ENCODE assay signal across 17 mouse cellular contexts in the genomic region with DNA sequence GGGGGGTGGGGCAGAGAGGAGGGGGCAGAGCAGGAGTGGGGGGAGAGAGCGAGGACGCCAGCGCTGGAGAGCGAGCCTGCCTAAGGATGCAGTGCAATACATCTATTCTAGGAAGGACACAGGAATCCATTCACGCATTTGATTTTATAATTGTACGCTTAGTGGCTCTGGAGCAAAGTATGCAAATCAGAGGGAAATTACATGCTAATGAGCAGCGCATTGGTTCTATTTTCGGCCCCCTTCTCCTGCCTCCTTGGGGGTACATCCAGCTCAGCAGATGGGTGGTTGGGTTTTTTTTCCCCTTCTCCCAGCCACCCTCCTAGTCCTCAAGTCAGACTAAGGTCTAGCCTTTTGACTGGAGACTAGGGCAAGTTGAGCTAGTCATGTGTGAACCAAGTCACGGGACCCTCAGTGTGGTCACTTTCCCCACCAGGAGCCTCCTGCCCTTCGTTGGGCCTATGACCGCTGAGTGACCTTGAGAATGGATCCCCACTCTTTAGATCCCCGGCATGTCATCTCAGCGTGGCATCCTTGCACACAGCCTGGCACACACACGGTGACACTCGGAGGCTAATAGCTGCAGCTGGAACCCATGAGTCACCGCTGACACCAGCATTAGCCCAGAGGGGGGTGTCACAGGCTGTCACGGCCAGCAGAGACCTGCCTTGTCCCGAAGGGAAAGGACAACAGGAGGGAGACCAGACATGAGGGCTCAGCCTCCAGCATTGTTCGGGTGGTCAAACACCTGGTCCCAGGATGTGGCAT. TPM values are rescaled to one million over a fixed set of nuclear protein-coding genes. Genes with fewer than 3 reads are reported as not detected.
DNase-seq lines count a peak whose midpoint lies in the region; ATAC-seq and TF ChIP-seq lines count a peak whose summit lies in the region.
"Had no signal": no experiment of that assay in that cellular context is flagged by ENCODE, and none has a peak within 500 bp of the region (broad histone marks: within the 10 kb centered on the region; RNA-seq: fewer than 3 reads in every experiment).

No protein-coding gene starts in this region.

- WGBS in forebrain, embryonic 13.5 days = 72% methylated on average over 19 of the region's 19 CpGs
- WGBS in forebrain, embryonic 11.5 days = 92% methylated on average over 19 of the region's 19 CpGs
- 96% methylated on average over 19 of the region's 19 CpGs for WGBS in midbrain, embryonic 11.5 days
- 73% methylated on average over 19 of the region's 19 CpGs for WGBS in midbrain, postnatal 0 days
- WGBS in midbrain, embryonic 14.5 days = 85% methylated on average over 19 of the region's 19 CpGs

- H3K27ac ChIP-seq in forebrain, embryonic 13.5 days = peak overlapping the region; percentile 80
- no peak overlapping the region for H3K27ac ChIP-seq in forebrain, embryonic 11.5 days (ENCODE audit: low read depth, low read length)
- H3K27ac ChIP-seq in midbrain, embryonic 11.5 days (ENCODE audit: low read depth, low read length) = no peak overlapping the region
- H3K27ac ChIP-seq in midbrain, postnatal 0 days (ENCODE audit: low read depth, low read length) = no peak overlapping the region
- H3K27ac ChIP-seq in midbrain, embryonic 14.5 days (replicated peaks; ENCODE audit: low read depth, low read length) = peak overlapping the region; percentile 52; the same call in 1 of the 2 replicates
- H3K27ac ChIP-seq: heart, embryonic 10.5 days; limb, embryonic 12.5 days; macrophage had no signal

- DNase-seq in forebrain, embryonic 11.5 days (ENCODE audit: low spot score) = no peak
- peak; percentile 35 for DNase-seq in midbrain, embryonic 11.5 days (ENCODE audit: low spot score, missing footprints)
- no peak for DNase-seq in midbrain, postnatal 0 days (ENCODE audit: low spot score)
- DNase-seq in brain, adult 2 months (ENCODE audit: low read depth, low spot score) = peak; percentile 92
- DNase-seq in midbrain, embryonic 14.5 days = peak; percentile 30
- no peak for DNase-seq in thymus, postnatal 36 days
- no peak for DNase-seq in kidney, postnatal 4 days
- DNase-seq: embryo, embryonic 11 days; heart, postnatal 4 days; kidney, adult 2 months; thymus, adult 18-20 months had no signal

- no peak overlapping the region for H3K4me2 ChIP-seq in forebrain, embryonic 13.5 days
- H3K4me2 ChIP-seq in forebrain, embryonic 11.5 days (ENCODE audit: low read depth, low read length, severe bottlenecking) = no peak overlapping the region
- no peak overlapping the region for H3K4me2 ChIP-seq in midbrain, embryonic 11.5 days
- no peak overlapping the region for H3K4me2 ChIP-seq in midbrain, postnatal 0 days (ENCODE audit: low read depth, low read length, poor library complexity, severe bottlenecking)
- no peak overlapping the region for H3K4me2 ChIP-seq in midbrain, embryonic 14.5 days (ENCODE audit: low read length)
- H3K4me2 ChIP-seq: limb, embryonic 12.5 days had no signal

- H3K9ac ChIP-seq in forebrain, embryonic 13.5 days = no peak overlapping the region
- H3K9ac ChIP-seq in forebrain, embryonic 11.5 days (ENCODE audit: low read length) = no peak overlapping the region
- H3K9ac ChIP-seq in midbrain, embryonic 11.5 days (ENCODE audit: low read length) = no peak overlapping the region
- H3K9ac ChIP-seq in midbrain, postnatal 0 days (replicated peaks; ENCODE audit: low read length, poor library complexity, severe bottlenecking) = no peak overlapping the region
- no peak overlapping the region for H3K9ac ChIP-seq in midbrain, embryonic 14.5 days (replicated peaks; ENCODE audit: low read length)
- H3K9ac ChIP-seq: limb, embryonic 12.5 days had no signal

- no peak for TF ChIP-seq CTCF in midbrain, postnatal 0 days (IDR thresholded peaks at IDR 0.05)

- H3K36me3 ChIP-seq in forebrain, embryonic 13.5 days (ENCODE audit: poor library complexity, severe bottlenecking) = no peaks in the 10 kb centered on the region
- no peaks in the 10 kb centered on the region for H3K36me3 ChIP-seq in forebrain, embryonic 11.5 days (ENCODE audit: control insufficient read depth, insufficient read depth, low read length)
- H3K36me3 ChIP-seq in midbrain, embryonic 11.5 days (ENCODE audit: control insufficient read depth, insufficient read depth, low read length) = no peaks in the 10 kb centered on the region
- H3K36me3 ChIP-seq in midbrain, postnatal 0 days (ENCODE audit: insufficient read depth, low read length) = no peaks in the 10 kb centered on the region
- no peaks in the 10 kb centered on the region for H3K36me3 ChIP-seq in midbrain, embryonic 14.5 days (ENCODE audit: control insufficient read depth, insufficient read depth, low read length)
- H3K36me3 ChIP-seq: heart, embryonic 10.5 days; limb, embryonic 12.5 days had no signal

- H3K4me3 ChIP-seq in forebrain, embryonic 13.5 days = no peak overlapping the region
- no peak overlapping the region for H3K4me3 ChIP-seq in forebrain, embryonic 11.5 days (ENCODE audit: low read depth, low read length)
- H3K4me3 ChIP-seq in midbrain, embryonic 11.5 days (ENCODE audit: low read depth, low read length) = no peak overlapping the region
- H3K4me3 ChIP-seq in midbrain, postnatal 0 days (ENCODE audit: low read depth, low read length) = no peak overlapping the region
- H3K4me3 ChIP-seq in midbrain, embryonic 14.5 days (replicated peaks; ENCODE audit: low read depth, low read length) = no peak overlapping the region
- H3K4me3 ChIP-seq: heart, embryonic 10.5 days; limb, embryonic 12.5 days had no signal

- peaks cover 32% of the 10 kb centered on the region for H3K4me1 ChIP-seq in forebrain, embryonic 13.5 days
- no peaks in the 10 kb centered on the region for H3K4me1 ChIP-seq in forebrain, embryonic 11.5 days (replicated peaks; ENCODE audit: control insufficient read depth, insufficient read depth, low read length)
- H3K4me1 ChIP-seq in midbrain, embryonic 11.5 days (ENCODE audit: control insufficient read depth, insufficient read depth, low read length) = no peaks in the 10 kb centered on the region
- H3K4me1 ChIP-seq in midbrain, postnatal 0 days (ENCODE audit: insufficient read depth, low read length) = no peaks in the 10 kb centered on the region
- peaks cover 9% of the 10 kb centered on the region; the same call in 1 of the 2 replicates for H3K4me1 ChIP-seq in midbrain, embryonic 14.5 days (ENCODE audit: control insufficient read depth, insufficient read depth, low read length)

- no peaks in the 10 kb centered on the region for H3K9me3 ChIP-seq in forebrain, embryonic 13.5 days (replicated peaks)
- no peaks in the 10 kb centered on the region for H3K9me3 ChIP-seq in forebrain, embryonic 11.5 days (ENCODE audit: control insufficient read depth, low read length)
- H3K9me3 ChIP-seq in midbrain, embryonic 11.5 days (ENCODE audit: control insufficient read depth, low read length) = no peaks in the 10 kb centered on the region
- no peaks in the 10 kb centered on the region for H3K9me3 ChIP-seq in midbrain, postnatal 0 days (ENCODE audit: low read length)
- H3K9me3 ChIP-seq in midbrain, embryonic 14.5 days (ENCODE audit: control insufficient read depth, low read length) = no peaks in the 10 kb centered on the region
- H3K9me3 ChIP-seq: heart, embryonic 10.5 days had no signal

- ATAC-seq in forebrain, embryonic 13.5 days = peak; percentile 69
- no peak for ATAC-seq in forebrain, embryonic 11.5 days (replicated peaks; ENCODE audit: low FRiP score)
- ATAC-seq in midbrain, embryonic 11.5 days (ENCODE audit: low FRiP score) = no peak
- ATAC-seq in midbrain, postnatal 0 days (ENCODE audit: low FRiP score) = no peak
- ATAC-seq in midbrain, embryonic 14.5 days (ENCODE audit: low FRiP score, low TSS enrichment) = no peak
- ATAC-seq: Patski had no signal

- H3K27me3 ChIP-seq in forebrain, embryonic 13.5 days = no peaks in the 10 kb centered on the region
- no peaks in the 10 kb centered on the region for H3K27me3 ChIP-seq in forebrain, embryonic 11.5 days (ENCODE audit: control insufficient read depth, insufficient read depth, low read length)
- H3K27me3 ChIP-seq in midbrain, embryonic 11.5 days (ENCODE audit: control insufficient read depth, insufficient read depth, low read length) = no peaks in the 10 kb centered on the region
- no peaks in the 10 kb centered on the region for H3K27me3 ChIP-seq in midbrain, postnatal 0 days (ENCODE audit: insufficient read depth, low read length)
- no peaks in the 10 kb centered on the region for H3K27me3 ChIP-seq in midbrain, embryonic 14.5 days (ENCODE audit: control insufficient read depth, insufficient read depth, low read length)
- H3K27me3 ChIP-seq: CH12.LX; limb, embryonic 12.5 days; Patski had no signal

RNA-seq across cellular contexts. Expression of a gene that starts 29.5 kb away (rescaled TPM):
- 142 and 148 TPM in 2 replicates for polyA plus RNA-seq in forebrain, embryonic 13.5 days (2015; fragmentation: Nextera tagmentation; extraction: Ambion mirVana)
- 172 and 182 TPM in 2 replicates for polyA plus RNA-seq in forebrain, embryonic 11.5 days (2014; fragmentation: Nextera tagmentation; extraction: Ambion mirVana)
- polyA plus RNA-seq in midbrain, embryonic 11.5 days (2014; fragmentation: Nextera tagmentation; extraction: Ambion mirVana) = 146 and 152 TPM in 2 replicates
- total RNA-seq in midbrain, postnatal 0 days (2014; rRNA removed) = 105 and 108 TPM in 2 replicates
- 95.3 and 100 TPM in 2 replicates for polyA plus RNA-seq in midbrain, postnatal 0 days (2015; fragmentation: Nextera tagmentation; extraction: Ambion mirVana)
- polyA plus RNA-seq in midbrain, embryonic 14.5 days (2014; fragmentation: Nextera tagmentation; extraction: Ambion mirVana) = 91.8 and 97.4 TPM in 2 replicates

RNA-seq across cellular contexts. Expression of a gene that starts 55.0 kb away (rescaled TPM):
- 60.3 and 62.1 TPM in 2 replicates for polyA plus RNA-seq in forebrain, embryonic 13.5 days (2015; fragmentation: Nextera tagmentation; extraction: Ambion mirVana)
- 36.8 and 40.6 TPM in 2 replicates for polyA plus RNA-seq in forebrain, embryonic 11.5 days (2014; fragmentation: Nextera tagmentation; extraction: Ambion mirVana)
- 32.4 and 36.7 TPM in 2 replicates for polyA plus RNA-seq in midbrain, embryonic 11.5 days (2014; fragmentation: Nextera tagmentation; extraction: Ambion mirVana)
- total RNA-seq in midbrain, postnatal 0 days (2014; rRNA removed) = 63.5 and 71.1 TPM in 2 replicates
- 48.0 and 49.2 TPM in 2 replicates for polyA plus RNA-seq in midbrain, postnatal 0 days (2015; fragmentation: Nextera tagmentation; extraction: Ambion mirVana)
- 48.7 and 58.1 TPM in 2 replicates for polyA plus RNA-seq in midbrain, embryonic 14.5 days (2014; fragmentation: Nextera tagmentation; extraction: Ambion mirVana)

Comparison
In these comparisons a context has a peak if more than half of its experiments do, and no peak if none do; other contexts are left out.
1. H3K27ac ChIP-seq: peak in forebrain, embryonic 13.5 days (single experiment) and midbrain, embryonic 14.5 days (single experiment); none in forebrain, embryonic 11.5 days (single experiment), midbrain, embryonic 11.5 days (single experiment) and midbrain, postnatal 0 days (single experiment).
2. DNase-seq: peak in midbrain, embryonic 11.5 days (single experiment), brain, adult 2 months (single experiment) and midbrain, embryonic 14.5 days (single experiment); none in forebrain, embryonic 11.5 days (single experiment), midbrain, postnatal 0 days (single experiment), thymus, postnatal 36 days (0 of 2) and kidney, postnatal 4 days (0 of 2).